Mouse (Mus musculus): ENCODE measurements around the gene Pacs2. TPM values are rescaled to one million over a fixed set of nuclear protein-coding genes. Genes with fewer than 3 reads are reported as not detected.

Pacs2 gene
- polyA plus RNA-seq, 1 experiment from 2014 or later, result 11.7 TPM

DNA sequence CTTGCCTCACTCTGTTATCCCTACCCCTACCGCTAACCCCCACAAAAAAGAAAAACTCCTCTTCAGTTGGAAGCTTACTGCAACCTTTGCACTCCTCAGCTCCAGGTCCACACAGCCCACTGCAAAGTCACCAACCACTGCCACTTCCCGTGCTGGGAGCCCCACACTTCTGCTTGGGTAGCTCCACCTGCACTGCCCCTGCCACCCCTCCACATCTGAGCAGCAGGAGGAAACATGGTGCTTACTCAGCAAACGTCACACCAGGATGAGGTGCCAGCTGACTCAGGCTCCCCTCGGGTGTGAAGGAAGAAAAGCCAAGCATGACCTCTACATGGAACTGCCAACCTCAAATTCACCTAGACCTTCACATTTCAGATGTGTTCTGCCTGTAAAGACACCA is 20.2 kb upstream of the Pacs2 start:
- H3K4me3 ChIP-seq (replicated peaks), result no peak overlapping the region
- no peak overlapping the region for H3K9ac ChIP-seq
- peaks cover 10% of the 10 kb centered on the region for H3K36me3 ChIP-seq
- peaks cover 13% of the 10 kb centered on the region for H3K4me1 ChIP-seq (replicated peaks)
- H3K27me3 ChIP-seq (replicated peaks), result no peaks in the 10 kb centered on the region
- no peak overlapping the region for H3K27ac ChIP-seq
- no peaks in the 10 kb centered on the region for H3K9me3 ChIP-seq
- 72% methylated on average over 4 of the region's 4 CpGs for WGBS
- no peak for ATAC-seq
- no peak overlapping the region for H3K4me2 ChIP-seq (replicated peaks)

DNA sequence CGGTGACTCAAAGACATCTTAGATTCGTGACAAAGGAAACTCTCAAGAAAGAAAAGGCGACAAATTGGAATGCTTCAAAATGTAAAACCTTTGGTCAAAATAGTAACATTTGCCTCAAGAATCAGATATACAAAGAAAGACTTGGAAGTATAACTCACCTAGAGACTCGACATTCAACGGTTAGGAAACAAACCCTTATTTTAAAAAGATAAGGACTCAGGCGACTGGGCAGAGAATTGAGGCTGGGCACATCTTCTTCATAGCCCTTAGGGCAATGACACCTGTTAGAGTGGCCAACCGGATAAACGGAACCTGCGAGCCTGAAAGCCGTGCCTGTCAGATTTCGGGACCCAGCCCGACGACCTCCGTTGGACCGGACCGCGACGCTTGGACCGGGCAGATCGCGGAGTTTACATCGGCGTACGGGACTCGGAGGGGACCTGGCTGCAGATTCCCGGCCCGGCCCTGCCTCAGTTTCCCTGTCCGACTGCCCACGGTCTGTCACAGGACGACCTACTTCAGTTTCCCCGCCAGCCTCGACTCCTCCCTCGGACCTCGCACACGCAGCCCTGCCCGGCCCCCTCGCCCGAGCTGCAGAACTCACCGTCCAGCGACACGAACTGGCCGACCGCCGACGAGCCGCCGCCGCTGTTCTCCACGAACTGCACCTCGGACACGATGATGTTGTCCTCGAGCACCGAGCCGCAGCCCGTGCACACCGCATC is 14.6 kb upstream of the Pacs2 start:
- H3K4me1 ChIP-seq (replicated peaks), result peaks cover 13% of the 10 kb centered on the region
- H3K36me3 ChIP-seq, result 0 out of 2 replicates have a peak, but pooled peaks cover 4% of the 10 kb centered on the region
- under 1% methylated on average over 56 of the region's 56 CpGs for WGBS
- H3K4me3 ChIP-seq (replicated peaks), result peak overlapping the region; percentile 85
- no peaks in the 10 kb centered on the region for H3K9me3 ChIP-seq
- no peak for ATAC-seq
- no peaks in the 10 kb centered on the region for H3K27me3 ChIP-seq (replicated peaks)
- H3K27ac ChIP-seq, result peak overlapping the region; percentile 97
- H3K9ac ChIP-seq, result peak overlapping the region; percentile 94
- peak overlapping the region; percentile 76 for H3K4me2 ChIP-seq (replicated peaks)

DNA sequence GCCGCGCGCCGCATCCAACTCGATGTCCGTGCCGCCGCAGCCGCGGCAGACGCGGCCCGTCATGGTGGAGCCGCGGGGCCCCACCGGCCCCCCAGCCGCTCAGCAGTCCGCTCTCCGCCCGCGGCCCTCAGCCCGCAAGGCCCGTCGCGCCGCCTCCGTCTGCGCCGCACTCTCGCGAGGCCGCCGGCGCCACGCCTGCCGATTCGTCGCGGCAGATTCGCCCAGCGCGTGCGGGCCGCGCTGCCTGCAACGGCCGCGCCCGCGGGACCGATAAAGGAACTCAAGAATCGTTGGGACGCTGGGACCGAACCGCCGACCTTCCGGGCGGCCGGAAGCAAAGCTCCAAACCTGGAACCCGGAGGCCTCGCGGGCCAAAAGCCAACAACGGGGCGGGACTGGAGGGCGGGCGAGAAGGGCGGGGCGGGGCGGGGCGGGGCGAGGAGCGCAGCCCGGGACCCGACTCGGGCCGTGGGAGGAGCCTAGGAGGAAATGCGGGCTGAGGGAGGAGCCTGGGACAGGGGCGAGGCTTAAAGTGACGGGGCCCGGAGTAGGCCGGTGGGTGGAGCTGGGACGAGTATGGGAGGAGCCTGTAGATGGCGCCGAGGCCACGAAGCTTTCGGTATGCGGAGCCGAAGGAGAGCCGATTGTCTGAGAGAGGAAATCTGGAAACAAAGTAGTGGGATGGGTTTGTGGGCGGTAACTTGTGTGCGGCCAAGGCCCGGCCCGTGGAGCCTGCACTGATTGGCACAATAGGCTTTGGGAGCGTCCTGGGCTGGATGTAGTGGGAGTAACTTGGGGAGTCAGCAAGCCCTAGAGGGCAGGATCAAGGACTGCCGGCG is 13.8 kb upstream of the Pacs2 start, which contains the start of gene Brf1:
Gene Brf1, minus strand, starts transcription at position 411 of the 839 bp plus-strand sequence.
- peak within 1 kb of the TSS; percentile 85 for H3K4me3 ChIP-seq (replicated peaks)
- H3K27me3 ChIP-seq (replicated peaks), result no peaks in the 10 kb centered on the region
- peaks cover 13% of the 10 kb centered on the region for H3K4me1 ChIP-seq (replicated peaks)
- under 1% methylated on average over 96 of the region's 96 CpGs for WGBS
- peak within 1 kb of the TSS; percentile 97 for H3K27ac ChIP-seq
- H3K9me3 ChIP-seq, result no peaks in the 10 kb centered on the region
- H3K4me2 ChIP-seq (replicated peaks), result peak within 1 kb of the TSS; percentile 76
- H3K9ac ChIP-seq, result peak within 1 kb of the TSS; percentile 94
- H3K36me3 ChIP-seq, result 0 out of 2 replicates have a peak, but pooled peaks cover 4% of the 10 kb centered on the region
- peak; percentile 97 for ATAC-seq

- H3K27ac ChIP-seq, result peak overlapping the region; percentile 77
- no peaks in the 10 kb centered on the region for H3K9me3 ChIP-seq
- peak overlapping the region; percentile 41 for H3K9ac ChIP-seq
- no peak for ATAC-seq
- peaks cover 13% of the 10 kb centered on the region for H3K4me1 ChIP-seq (replicated peaks)
- H3K4me2 ChIP-seq (replicated peaks), result peak overlapping the region; percentile 67
- WGBS, result 2% methylated on average over 5 of the region's 5 CpGs
- H3K4me3 ChIP-seq (replicated peaks), result peak overlapping the region; percentile 85
- no peaks in the 10 kb centered on the region for H3K27me3 ChIP-seq (replicated peaks)
- no peaks in the 10 kb centered on the region for H3K36me3 ChIP-seq
Observed at GRCm38 (mm10) chr12:113001133-113001474, 13.2 kb upstream of the Pacs2 start.

GRCm38 (mm10) chr12:113002667-113003066 is 11.6 kb upstream of the Pacs2 start:
- Histone ChIP-seq H3K27me3 (replicated peaks) (no peaks in the 10 kb centered on the region), H3K4me2 (replicated peaks) (no peak overlapping the region), H3K36me3 (no peaks in the 10 kb centered on the region), H3K4me3 (replicated peaks) (no peak overlapping the region), H3K9ac (no peak overlapping the region), H3K27ac (no peak overlapping the region), H3K9me3 (no peaks in the 10 kb centered on the region), H3K4me1 (replicated peaks) (peaks cover 13% of the 10 kb centered on the region)
- no peak for ATAC-seq
- 30% methylated on average over 2 of the region's 2 CpGs for WGBS

DNA sequence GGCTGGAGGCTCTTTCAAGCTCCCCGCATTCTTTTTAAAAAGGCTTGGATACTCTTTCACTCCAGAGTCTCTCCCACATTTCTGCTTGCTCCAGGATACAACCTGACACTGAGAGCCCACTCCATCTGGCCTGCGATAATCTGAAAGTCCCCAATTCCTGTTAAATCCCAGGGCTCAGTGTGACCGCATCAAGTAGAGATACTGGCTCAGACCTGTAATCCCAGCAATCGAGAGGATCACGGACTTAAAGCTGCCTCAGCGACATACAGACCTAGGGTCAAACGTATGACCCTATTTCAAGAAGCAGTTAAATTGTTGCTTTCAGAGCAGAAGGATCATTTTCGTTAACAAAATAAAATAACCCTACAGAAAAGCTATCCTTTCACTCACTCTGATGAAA is 10.3 kb upstream of the Pacs2 start:
- 83% methylated on average over 8 of the region's 8 CpGs for WGBS
- ATAC-seq, result no peak
- Histone ChIP-seq H3K4me2 (replicated peaks) (no peak overlapping the region), H3K4me1 (replicated peaks) (peaks cover 3% of the 10 kb centered on the region; the same call in 1 of the 2 replicates), H3K36me3 (no peaks in the 10 kb centered on the region), H3K9ac (no peak overlapping the region), H3K9me3 (no peaks in the 10 kb centered on the region), H3K27me3 (replicated peaks) (no peaks in the 10 kb centered on the region), H3K27ac (no peak overlapping the region), H3K4me3 (replicated peaks) (no peak overlapping the region)

- Histone ChIP-seq H3K27ac (no peak overlapping the region), H3K9ac (no peak overlapping the region), H3K36me3 (no peaks in the 10 kb centered on the region), H3K4me3 (replicated peaks) (no peak overlapping the region), H3K4me1 (replicated peaks) (no peaks in the 10 kb centered on the region; the same call in 1 of the 2 replicates), H3K27me3 (replicated peaks) (no peaks in the 10 kb centered on the region), H3K4me2 (replicated peaks) (no peak overlapping the region), H3K9me3 (no peaks in the 10 kb centered on the region)
- no peak for ATAC-seq
- WGBS, result 33% methylated on average over 4 of the region's 4 CpGs
Observed at GRCm38 (mm10) chr12:113004993-113005392, 9.3 kb upstream of the Pacs2 start.

DNA sequence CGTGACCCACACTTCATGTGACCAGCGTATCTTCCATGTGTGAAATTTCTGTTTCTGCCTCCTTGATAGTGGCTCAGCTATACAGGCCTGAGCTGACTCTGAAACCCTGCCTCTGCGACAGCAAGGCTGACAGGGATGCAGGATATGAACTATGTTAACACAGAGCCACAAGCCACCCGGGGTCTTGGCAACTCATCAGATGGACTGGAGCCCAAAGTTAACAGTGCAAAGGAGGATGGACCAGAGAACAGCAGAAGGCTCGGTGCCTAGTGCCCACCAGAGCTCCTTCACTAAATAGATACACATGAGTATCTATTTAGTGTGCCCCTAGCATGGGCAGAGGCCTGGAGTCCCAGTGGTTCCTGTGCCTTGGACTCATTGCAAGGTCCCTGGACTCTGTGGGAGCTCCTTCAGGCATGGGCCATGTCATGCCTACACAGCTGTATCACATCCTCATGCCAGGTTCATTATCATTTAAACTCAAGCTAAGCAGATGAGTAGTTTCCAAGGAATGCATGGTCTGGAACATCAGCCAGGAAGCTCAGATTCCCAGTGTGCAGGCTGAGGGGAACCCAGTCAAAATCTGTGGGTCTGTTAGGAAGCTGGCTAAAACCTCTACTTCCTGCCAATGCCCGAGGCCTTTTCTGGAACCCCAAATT is 2.5 kb upstream of the Pacs2 start:
- Histone ChIP-seq H3K4me3 (replicated peaks) (no peak overlapping the region), H3K9me3 (no peaks in the 10 kb centered on the region), H3K27ac (no peak overlapping the region), H3K9ac (no peak overlapping the region), H3K4me1 (replicated peaks) (peaks cover 29% of the 10 kb centered on the region), H3K4me2 (replicated peaks) (no peak overlapping the region), H3K27me3 (replicated peaks) (no peaks in the 10 kb centered on the region), H3K36me3 (no peaks in the 10 kb centered on the region)
- 79% methylated on average over 6 of the region's 6 CpGs for WGBS
- no peak for ATAC-seq

GRCm38 (mm10) chr12:113012443-113012842 is 1.9 kb upstream of the Pacs2 start:
- no peaks in the 10 kb centered on the region for H3K9me3 ChIP-seq
- peaks cover 32% of the 10 kb centered on the region for H3K4me1 ChIP-seq (replicated peaks)
- H3K4me3 ChIP-seq (replicated peaks), result no peak overlapping the region
- no peak overlapping the region for H3K9ac ChIP-seq
- no peaks in the 10 kb centered on the region for H3K27me3 ChIP-seq (replicated peaks)
- H3K27ac ChIP-seq, result peak overlapping the region; percentile 89
- H3K36me3 ChIP-seq, result no peaks in the 10 kb centered on the region
- 89% methylated on average over 5 of the region's 5 CpGs for WGBS
- ATAC-seq, result no peak
- no peak overlapping the region for H3K4me2 ChIP-seq (replicated peaks)

- Histone ChIP-seq H3K9ac (peak overlapping the region; percentile 70), H3K36me3 (no peaks in the 10 kb centered on the region), H3K27me3 (replicated peaks) (no peaks in the 10 kb centered on the region), H3K27ac (peak overlapping the region; percentile 89), H3K4me1 (replicated peaks) (peaks cover 34% of the 10 kb centered on the region), H3K4me2 (replicated peaks) (peak overlapping the region; percentile 60), H3K9me3 (no peaks in the 10 kb centered on the region), H3K4me3 (replicated peaks) (peak overlapping the region; percentile 55; the same call in 1 of the 2 replicates)
- ATAC-seq, result no peak
- 46% methylated on average over 3 of the region's 3 CpGs for WGBS
Observed at GRCm38 (mm10) chr12:113013021-113013491, 1.3 kb upstream of the Pacs2 start.

DNA sequence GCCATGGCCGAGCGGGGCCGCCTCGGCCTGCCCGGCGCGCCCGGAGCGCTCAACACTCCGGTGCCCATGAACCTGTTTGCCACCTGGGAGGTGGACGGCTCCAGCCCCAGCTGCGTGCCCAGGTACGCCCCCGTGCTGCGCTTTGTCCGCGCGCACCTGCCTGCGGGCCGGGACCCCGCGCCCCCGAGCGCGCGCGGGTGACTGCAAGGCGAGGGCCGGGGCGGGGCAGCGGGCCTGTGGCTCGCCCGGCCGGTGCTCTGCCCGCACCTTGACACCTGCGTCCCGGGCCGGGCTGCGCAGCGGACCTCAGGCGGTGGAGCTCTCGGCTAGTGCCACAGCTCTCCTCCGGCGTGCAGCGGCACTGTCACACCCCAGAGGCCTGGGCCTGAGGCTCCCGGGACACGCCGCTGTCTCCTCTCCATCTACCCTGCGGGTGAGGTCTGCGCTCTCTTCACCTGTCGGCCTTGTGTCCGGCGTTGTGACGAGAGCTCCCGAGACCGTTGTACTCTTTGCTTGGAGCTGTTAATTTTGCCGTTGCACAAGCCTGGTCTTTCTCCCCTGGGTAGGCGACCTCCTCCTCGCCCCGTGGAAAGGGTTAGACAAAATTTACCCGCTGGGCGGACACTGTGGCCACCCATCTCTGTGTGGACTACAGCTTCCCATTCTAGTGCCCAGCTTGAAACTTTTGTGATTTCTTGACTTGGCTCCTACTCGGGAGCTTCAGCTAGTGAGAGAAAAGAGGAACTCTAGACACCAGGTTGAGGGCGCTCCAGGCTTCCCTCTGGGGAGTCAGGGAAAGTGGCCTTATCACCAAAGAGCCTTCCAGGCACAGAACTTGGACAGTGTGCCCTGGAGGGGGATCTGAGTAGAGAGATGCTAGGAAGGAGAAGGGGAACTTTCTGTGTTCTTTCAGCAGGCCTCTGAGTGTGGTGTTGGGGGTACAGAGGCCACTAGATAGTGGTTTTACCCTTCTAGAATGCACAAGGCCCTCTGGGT is 551 bp downstream of the Pacs2 start:
- Histone ChIP-seq H3K4me3 (replicated peaks) (peak overlapping the region; percentile 98), H3K9me3 (no peaks in the 10 kb centered on the region), H3K27me3 (replicated peaks) (no peaks in the 10 kb centered on the region), H3K27ac (peak overlapping the region; percentile 81), H3K4me1 (replicated peaks) (peaks cover 34% of the 10 kb centered on the region), H3K4me2 (replicated peaks) (peak overlapping the region; percentile 87), H3K36me3 (no peaks in the 10 kb centered on the region), H3K9ac (peak overlapping the region; percentile 88)
- WGBS, result under 1% methylated on average over 54 of the region's 64 CpGs
- ATAC-seq, result peak; percentile 68
